Mouse (Mus musculus): ENCODE measurements around the gene Tmem243.
"Not testable (repeated sequence)": the region's sequence is repeated elsewhere in the genome, so short reads cannot be mapped to it uniquely, and the experiment has no call there.

Tmem243 gene

GRCm38 (mm10) chr5:9107296-9108089, 7.0 kb downstream of the Tmem243 start:
- no peak for DNase-seq

DNA sequence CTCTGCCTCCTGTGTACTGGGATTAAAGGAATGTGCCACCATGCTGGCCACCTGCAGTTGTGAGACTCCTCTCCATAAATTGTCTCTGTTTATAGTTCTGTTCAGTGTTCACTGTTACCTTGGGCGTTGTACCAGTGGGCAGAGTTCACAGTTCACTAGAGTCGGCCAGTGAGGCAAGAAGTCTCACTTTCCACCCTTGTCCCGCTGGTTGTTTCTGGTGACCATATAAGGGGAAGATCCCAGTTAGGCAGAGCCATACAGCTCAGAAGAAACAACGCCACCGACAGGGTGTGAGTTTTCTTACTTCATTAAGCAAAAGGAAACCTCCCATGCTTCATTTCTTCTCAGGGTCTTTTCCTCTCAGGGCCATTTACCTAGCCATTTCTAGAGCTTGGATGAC, 8.0 kb downstream of the Tmem243 start:
- DNase-seq, result no peak

- no peak for DNase-seq
Measured at GRCm38 (mm10) chr5:9109582-9109981, 9.1 kb downstream of the Tmem243 start.

GRCm38 (mm10) chr5:9111285-9111684, 10.8 kb downstream of the Tmem243 start:
- no peak for DNase-seq

DNA sequence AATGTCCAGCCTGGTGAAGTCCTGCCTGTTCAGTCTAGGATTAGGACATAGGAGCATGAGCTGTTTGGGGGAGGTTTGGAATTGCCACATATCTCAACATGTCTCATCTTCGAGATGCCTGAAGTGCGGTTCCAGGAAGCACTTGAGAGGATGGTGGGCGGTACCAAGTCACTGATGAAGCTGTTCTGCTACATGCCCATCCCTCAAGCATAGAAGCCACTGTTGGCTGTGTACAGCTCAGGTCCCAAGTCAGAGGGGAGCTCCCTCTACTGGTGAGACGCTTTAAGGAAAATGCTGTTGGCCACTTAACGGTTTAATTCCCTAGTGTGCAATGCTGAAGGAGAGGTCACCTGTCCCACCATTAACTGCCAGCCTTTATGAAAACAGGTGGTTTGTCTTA, 11.3 kb downstream of the Tmem243 start:
- DNase-seq, result peak; percentile 50

DNA sequence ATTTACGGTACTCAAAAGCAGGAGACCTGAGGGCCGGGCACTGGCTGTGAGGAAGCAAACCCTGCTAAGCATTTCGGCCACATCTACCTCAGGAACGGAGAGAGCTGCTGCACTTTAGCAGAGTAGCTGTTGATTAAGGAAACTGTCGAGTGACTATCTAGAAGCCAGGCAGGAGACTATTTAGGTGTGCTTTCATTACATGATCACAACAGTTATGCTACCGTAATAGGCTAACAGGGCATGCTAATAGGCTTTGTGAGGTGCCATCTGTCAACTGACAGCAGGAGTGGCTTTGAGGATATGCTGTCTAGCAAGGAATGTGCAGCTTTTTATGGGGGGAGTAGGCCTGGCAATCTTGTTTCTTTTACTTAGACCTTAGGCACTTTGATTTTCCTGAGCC, 13.7 kb downstream of the Tmem243 start:
- DNase-seq, result no peak

DNA sequence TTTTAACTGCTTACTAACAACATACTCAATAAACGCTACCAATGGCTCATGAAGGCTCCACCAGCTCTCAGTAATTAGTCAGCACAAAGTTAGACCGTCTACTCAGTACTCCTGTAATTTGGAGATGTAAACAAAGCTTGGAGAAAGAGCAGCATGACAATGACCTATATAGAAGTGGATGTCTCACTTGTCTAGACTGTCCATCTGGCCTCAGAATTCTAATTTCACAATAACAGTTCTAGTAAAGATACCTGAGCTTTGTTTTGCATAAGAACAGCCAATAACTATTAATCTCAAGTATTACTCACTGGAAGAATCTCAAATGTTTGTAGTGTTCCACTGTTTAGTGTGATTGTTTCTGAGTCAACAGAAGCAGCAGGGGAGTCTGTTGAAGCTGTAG, 23.7 kb downstream of the Tmem243 start:
- DNase-seq, result no peak

DNA sequence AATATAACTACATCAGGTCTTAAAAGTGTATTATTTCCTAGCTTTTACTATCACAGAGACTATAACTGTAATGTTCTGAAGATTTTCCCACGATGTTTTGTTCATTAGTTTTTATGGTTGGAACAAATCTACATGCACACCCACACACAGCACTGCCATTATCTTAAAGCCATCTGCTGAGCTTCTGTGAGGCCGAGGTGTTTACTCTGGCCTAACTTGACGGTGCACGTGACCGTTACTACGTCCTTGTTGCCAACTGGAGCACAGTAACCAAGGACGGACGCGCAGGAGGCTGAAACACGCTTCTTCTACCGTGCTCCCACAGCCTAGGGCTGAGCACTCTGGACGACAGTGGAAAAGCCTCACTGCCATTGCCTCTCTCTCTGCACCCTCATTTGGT, 28.1 kb downstream of the Tmem243 start:
- no peak for DNase-seq

DNA sequence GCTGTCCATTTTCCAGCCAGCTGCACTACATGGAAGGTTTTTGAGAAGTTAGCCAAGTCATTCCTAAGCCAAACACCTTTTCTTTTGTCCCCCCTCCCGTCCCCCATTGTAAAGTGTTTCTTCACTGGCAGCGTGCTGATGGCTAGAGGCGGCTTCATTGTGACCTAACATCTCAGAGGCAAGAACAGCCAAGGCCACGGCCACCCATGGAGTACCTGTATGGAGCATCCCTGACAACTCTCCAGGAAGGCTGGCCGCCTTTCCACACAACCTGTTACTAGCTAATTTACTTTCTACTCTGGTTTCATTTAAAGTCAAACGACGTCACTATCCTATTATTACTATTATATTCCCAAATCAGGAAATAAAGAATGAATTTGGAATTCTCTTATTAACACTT, 31.3 kb downstream of the Tmem243 start:
- no peak for DNase-seq

DNA sequence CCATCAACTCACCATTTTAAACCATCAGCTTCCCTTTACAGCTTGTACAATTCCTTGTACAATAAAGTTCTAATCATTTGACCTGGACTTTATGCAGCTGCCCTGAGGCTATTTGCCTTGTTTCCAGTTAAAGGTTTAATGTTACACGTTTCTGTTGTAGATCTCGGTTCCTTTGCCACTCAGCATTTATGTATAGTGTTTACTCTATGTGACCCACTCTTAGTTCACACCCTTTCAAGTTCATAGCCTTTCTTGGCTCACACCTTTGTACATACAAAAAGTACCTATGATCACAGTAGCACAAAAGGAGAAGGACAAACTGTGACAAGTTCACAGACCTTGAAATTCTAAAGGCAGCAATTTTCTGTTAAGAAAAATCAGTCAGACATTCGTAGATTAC, 35.1 kb downstream of the Tmem243 start:
- DNase-seq, result no peak

DNA sequence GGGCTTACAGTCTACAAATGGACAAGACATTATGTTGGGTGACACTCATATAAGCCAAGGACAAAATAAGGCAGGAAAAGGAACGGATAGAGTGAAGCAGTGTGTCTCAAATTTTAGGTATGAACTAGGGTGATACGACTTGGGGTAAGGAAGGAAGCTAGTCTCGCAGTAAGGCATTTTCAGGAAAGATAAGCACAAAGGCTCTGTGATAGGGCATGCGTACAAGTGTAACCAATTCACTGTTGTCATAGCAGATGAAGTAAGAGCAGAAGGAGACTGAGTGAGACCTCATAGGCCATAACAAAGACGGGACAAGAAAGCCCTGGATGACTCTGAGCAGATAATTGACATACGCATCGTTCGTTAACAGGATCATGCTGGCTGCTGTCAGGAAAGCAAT, 40.3 kb downstream of the Tmem243 start:
- DNase-seq, result no peak

GRCm38 (mm10) chr5:9142376-9142775, 41.9 kb downstream of the Tmem243 start:
- no peak for DNase-seq

GRCm38 (mm10) chr5:9149273-9149850, 48.9 kb downstream of the Tmem243 start:
- no peak for DNase-seq

DNA sequence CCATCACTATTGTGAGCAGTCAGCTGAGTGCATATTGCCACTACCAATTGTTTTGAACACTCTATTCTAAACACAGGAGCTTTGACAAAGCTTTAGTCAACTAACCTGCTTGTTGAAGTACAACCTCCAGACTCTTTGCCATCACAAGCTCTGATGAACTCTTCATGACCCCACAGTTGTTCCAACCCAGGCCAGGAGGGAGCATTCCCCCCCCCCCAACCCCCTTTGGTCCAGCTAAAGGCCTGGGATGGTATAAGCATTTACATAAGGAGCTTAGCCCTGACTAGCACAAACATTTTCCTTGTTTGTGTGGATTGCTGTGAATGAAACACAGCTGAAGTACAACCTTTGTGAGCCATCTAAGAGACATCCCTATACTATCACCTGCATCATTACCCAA, 56.3 kb downstream of the Tmem243 start:
- DNase-seq, result no peak

DNA sequence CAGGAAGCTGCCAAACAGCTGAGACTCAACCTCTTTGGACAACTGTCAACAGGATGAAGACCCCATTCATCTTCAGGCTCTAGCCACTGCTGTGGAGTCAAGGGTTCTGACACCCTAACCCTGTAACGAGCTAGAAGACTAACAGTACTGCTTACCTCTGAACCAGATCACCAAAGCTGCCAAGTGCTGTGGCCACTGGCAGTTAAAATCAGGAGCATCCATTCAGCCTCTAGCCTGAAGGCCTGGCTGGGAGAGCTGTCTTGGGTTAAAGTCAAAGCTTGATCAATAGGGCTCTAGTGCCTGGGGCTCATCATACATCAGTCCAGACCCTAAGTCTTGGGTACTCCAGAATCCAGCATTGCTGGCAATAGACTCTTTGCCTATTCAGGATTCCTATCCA, 56.9 kb downstream of the Tmem243 start:
- DNase-seq, result no peak

GRCm38 (mm10) chr5:9160831-9161455, 60.5 kb downstream of the Tmem243 start:
- DNase-seq, result peak; percentile 66

- peak; percentile 91 for DNase-seq
Measured at GRCm38 (mm10) chr5:9161456-9162041, 61.1 kb downstream of the Tmem243 start, which contains the start of gene Dmtf1. Gene Dmtf1 (minus strand): TSS chr5:9161776.

DNA sequence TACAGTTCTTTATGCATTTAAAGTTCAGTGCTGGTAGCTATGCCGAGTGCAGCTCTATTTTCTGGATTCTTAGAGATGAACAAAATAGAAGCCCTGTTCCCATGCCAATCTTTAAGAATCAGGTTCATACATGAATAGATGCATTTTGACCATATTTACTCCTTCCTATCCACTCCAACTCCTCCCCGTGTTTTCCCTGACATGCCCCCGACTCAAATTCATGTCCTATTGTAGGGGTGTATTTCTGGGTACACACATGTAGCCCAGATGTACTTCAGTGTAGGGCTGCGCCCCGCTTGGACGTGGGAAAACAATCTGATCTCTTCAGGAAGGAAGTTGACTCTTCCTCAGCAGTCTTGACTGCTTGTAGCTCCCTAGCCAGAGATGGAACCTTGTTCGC, 61.6 kb downstream of the Tmem243 start:
- DNase-seq, result no peak

- DNase-seq, result no peak
Measured at GRCm38 (mm10) chr5:9163411-9163810, 62.9 kb downstream of the Tmem243 start.

DNA sequence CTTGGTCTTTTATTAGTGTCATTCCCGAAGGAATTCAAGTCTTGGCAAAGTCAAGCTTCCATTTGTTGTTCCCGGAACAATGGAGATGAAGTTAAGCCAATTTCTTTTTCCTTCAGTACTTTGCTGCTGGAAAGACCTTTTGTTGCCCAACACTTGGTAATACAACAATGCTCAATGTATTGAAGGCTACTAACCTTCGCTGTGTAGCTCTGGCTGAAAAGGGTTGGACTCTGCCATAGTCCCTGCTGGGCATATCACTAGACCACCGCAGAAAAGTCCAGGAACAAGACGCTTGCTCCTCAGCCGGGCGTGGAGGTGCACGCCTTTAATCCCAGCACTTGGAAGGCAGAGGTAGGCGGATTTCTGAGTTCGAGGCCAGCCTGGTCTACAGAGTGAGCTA, 64.7 kb downstream of the Tmem243 start:
- DNase-seq, result not testable (repeated sequence)

DNA sequence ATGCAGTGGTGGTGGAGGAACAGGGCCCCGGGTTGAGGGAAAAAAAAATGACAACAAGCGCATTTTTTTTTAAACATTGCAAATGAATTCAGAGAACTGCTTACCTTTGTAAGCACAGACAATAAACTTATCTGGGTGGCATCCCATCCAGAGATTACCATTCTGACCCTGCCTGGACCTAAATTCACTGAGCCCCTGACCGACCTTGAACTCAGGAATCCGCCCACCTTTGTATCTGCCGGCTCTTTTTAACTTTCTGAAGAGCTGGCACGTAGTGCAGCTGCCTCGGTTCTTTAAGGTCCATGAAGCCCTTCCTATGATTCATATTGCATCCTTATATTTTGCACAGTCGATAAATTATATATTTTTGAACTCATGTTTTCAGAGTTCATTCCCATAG, 65.9 kb downstream of the Tmem243 start:
- DNase-seq, result no peak

GRCm38 (mm10) chr5:9169328-9170005, 69.0 kb downstream of the Tmem243 start:
- DNase-seq, result not testable (repeated sequence)

DNA sequence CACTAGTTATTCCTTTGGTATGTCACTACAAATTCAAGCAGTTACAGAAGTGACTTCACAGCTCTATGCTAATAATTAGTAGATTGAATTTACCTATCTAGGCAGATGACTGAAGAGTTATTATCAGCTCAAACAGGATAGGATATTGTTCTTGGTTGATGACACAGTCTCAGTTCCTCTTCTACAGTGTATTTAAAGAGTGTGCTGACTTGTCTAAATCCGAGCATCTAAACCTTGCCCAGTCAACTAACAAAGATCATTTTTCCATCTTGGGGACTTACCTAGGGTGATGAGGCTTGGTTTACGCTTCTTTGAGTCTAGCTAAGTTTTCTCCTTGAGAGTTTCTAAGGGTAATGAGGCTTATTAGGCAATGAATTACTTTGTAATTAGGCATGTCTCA, 72.8 kb downstream of the Tmem243 start:
- no peak for DNase-seq

Data from right cerebral cortex, postnatal 14 days (tissue).